Mouse (Mus musculus) frontal cortex, adult (tissue): ENCODE results near the gene Rgs6.

Experiments
- ATAC-seq: cut with Nextera tagmentation; 2 replicates; pipeline ENCODE4 v1.9.2; 2017; ENCODE audit warnings: mild to moderate bottlenecking, moderate library complexity, mixed read lengths; ENCODE audit not compliant: low TSS enrichment

The Rgs6 gene

DNA sequence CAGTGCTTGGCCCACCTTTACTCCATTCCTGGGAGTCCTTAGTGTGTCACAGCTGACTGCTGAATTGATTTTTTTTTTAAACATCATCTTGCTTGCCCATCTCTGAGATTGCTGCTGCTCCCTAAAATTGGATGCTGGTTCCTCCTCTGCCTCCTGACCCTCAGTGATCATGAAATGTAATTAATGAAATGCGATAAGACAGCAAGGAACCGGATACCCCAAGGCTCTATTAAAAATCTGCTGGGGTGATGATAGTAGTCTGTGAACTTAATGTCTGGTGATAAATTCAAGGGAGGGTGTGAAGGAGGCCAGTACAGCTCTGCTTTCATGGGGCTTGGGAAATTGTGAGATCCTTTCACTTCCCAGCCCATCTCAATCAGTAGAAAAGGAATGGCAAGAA lies 489.4 kb downstream of the Rgs6 start:
- no peak for ATAC-seq

DNA sequence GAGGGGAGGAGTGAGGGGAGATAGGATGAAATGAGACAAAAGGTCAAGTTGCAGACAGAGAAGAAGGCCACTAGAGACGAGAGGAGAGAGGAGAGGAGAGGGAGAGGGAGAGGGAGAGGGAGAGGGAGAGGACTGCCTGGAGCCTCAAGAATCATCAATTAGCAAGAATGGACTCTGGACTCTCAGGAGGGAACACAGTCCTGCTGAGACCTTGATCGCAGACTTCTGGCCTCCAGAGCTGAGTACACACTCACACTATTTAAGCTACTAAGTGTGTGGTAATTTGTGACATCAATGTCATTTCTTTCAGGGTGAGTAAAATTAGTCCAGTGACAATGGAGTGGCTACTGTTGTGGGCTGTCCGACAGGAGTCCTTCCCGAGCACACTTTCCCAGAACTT lies 495.3 kb downstream of the Rgs6 start:
- no peak for ATAC-seq

GRCm38 (mm10) chr12:83084614-83085013 lies 496.5 kb downstream of the Rgs6 start:
- no peak for ATAC-seq

DNA sequence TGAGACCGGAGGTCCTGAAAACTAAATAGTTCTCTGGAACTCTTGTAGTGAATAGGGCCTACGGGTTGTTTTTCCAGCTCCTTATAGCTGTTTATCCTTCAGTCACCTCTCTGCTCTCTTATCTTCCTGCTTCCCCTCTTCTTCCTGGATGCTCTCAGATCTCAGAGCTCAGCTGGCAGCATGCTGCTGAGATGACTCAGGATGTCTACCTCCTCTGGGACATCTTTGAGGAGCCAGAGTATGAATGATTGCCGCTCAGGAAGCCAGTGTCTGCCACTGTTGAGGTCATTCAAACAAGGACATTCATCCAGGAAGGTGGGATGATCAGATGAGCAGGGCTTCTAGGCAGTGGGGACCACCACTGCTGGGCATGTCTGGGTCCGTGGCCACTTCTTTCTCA lies 498.9 kb downstream of the Rgs6 start:
- ATAC-seq = peak; percentile 64; the same call in 1 of the 2 replicates

DNA sequence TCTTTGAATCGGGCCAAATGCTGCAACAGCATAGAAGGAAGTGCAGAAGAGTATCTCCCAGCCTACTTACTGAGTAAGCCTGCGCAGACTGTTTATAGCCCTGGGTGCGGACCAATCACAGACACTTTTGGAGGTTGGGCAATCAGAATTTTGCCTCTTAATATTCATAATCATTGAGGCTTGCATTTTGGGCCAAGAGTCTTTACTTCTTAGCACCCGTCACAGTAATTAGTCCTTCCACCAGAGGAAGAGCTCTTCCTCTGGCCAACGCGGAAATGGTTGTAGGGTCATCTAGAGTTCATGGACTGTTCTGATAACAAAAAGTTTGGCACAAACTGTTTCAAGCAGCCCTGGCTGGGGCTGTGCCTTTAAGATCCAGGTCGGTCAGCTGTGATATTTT lies 499.5 kb downstream of the Rgs6 start:
- no peak for ATAC-seq

DNA sequence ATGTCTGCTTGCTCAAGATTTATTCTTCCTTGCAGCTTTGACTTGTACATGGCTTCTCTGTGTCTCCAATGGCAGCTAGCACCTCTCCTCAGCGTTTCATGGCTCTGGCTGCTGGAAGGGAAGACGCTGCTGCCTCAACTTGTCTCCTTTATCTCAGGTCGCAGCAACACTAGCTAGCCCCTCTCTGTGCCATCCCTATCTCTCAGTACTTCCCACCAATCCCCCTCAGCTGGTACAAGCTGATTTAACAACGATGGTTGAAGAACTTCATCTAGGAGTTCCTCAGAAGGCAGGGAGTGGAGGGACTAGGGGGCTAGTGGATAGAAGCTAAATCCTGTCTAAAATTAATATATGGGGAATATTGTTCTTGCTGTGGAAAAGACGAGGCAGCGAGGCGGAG lies 503.9 kb downstream of the Rgs6 start:
- ATAC-seq = no peak

GRCm38 (mm10) chr12:83097787-83098186 lies 509.7 kb downstream of the Rgs6 start:
- ATAC-seq = no peak

DNA sequence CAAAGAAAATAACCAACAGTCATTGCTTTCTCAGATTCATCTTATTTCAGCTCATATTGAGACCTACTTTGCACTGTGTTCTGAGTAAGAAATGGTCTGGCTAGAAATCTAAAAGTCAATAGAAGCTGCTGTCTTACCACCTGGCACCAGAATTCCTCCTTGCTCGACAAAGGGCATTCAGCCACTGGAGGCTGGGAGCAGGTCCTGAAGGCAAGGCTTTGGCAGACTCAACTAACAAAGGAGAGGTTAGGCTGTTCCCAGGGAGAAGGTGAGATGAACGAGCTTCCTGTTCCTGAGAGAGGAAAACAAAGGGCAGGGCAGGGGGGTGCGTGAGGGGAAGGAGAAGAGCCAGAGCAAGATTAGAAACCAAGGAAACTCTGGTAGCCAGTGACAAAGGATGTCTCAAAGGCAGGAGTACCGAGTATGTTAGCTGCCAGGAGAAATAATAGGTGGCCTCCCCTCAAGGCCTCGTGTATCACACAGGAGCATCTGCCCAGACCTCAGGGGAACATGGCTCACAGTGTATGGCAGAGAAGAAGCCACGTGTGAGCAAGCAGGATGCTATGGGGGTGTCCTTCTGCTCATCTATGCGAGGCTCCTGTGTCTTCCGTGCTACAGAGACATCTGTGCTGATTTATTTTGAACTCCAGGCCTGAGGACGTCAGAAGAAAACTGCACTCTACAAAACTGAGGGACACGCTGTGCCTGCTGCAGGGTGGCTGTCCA lies 510.7 kb downstream of the Rgs6 start:
- peak; percentile 89 for ATAC-seq

DNA sequence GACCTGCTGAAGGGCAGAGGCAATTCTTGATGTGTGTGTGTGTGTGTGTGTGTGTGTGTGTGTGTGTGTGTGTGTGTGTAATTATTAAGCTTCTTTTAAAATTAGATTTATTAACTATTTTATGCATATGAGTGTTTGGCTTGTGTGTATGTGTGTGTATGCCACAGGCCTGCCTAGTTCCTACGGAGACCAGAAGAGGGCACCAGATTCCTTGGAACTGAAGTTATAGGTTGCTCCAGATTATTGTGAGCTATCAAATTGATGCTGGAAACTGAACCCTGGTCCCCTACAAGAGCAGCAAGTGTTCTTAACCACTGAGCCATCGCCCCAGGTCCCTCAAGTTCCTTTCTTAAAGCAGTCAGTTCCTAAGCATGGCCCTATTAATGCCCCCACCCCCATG lies 511.8 kb downstream of the Rgs6 start:
- no peak for ATAC-seq

GRCm38 (mm10) chr12:83100413-83100812 lies 512.3 kb downstream of the Rgs6 start:
- no peak for ATAC-seq

GRCm38 (mm10) chr12:83100848-83101247 lies 512.8 kb downstream of the Rgs6 start:
- ATAC-seq = no peak

- no peak for ATAC-seq
Measured at GRCm38 (mm10) chr12:83105514-83106119, 517.5 kb downstream of the Rgs6 start.

GRCm38 (mm10) chr12:83106120-83106517 lies 518.0 kb downstream of the Rgs6 start:
- ATAC-seq = no peak

- ATAC-seq = no peak
Measured at GRCm38 (mm10) chr12:83109486-83109885, 521.4 kb downstream of the Rgs6 start.

GRCm38 (mm10) chr12:83109891-83110630 lies 522.0 kb downstream of the Rgs6 start:
- 0 out of 2 replicates have a peak, but pooled peaks have one; percentile 31 for ATAC-seq

GRCm38 (mm10) chr12:83110711-83111110 lies 522.6 kb downstream of the Rgs6 start:
- no peak for ATAC-seq

DNA sequence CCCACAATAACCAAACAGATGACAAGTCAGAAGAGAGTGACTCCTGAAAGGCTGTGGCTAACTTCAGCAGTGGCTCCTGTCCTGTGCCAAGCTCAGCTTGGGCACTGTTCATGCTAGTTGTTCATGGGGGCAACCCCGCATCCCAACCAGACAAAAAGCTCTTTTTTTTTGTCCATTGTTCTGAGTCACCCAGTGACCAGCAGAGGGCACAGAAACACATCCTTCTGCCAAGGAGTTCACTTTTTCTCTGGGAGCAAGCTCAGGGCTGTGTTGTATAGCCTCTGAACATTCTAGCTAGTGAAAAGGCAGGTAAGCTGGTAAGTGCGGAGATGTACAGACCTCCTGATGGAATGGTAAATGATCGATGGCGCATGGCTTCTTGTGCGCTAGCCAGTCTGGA lies 524.2 kb downstream of the Rgs6 start:
- no peak for ATAC-seq

DNA sequence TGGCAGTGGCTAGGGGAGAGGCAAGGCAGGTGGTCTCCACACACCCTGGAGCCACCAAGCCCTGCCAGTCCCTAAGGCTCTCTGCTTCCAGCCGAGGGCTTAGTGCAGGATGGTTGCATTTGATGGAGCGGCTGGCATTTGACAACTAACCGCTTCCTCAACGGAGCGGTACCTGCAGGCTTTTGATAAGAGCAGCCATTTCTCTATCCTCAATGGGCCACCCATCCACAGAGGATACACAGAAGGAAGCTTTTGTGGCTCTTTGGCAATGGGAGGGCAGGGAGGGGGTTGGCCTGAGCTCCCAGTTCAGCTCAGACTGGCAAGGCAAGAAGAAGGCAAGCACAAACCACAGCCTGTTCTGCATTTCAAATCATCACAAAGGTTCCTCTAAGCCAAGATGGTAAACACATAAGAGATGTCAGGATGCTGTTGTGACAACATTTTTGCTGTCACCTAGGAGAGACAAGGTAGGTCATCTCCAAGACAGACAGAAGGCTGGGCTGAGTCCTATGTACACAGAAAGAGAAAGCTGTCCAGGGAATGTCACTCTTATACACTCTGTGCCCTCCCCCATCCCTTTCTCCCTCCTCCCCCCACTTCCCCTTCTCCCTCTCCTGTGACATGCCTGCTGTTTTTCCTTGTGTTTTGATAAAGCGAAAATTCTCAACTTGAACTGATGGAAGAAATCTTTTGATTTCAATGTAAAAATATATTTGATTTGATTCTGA lies 525.0 kb downstream of the Rgs6 start:
- no peak for ATAC-seq

DNA sequence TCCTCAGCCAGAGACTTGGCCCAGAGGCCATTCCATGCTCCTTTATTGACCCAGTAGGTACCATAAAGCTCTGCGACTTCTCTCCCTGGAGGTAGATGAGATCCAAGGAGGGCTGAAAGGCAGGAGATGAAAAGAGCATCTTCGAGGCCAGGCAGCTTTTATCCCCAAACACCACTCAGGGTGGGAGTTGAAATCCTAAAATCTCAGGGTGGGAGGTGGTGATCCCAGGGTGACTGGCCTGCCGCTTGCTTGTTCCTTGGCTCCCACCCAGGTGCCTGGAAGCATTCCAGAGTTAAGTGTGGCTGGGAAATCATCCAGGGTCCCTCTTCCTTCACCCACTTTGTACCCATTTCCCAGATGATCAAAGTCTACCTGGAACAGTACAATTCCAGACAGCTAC lies 525.9 kb downstream of the Rgs6 start:
- ATAC-seq = no peak

- no peak for ATAC-seq
Measured at GRCm38 (mm10) chr12:83114396-83115053, 526.4 kb downstream of the Rgs6 start.

- ATAC-seq = no peak
Measured at GRCm38 (mm10) chr12:83124111-83124510, 536.0 kb downstream of the Rgs6 start.

DNA sequence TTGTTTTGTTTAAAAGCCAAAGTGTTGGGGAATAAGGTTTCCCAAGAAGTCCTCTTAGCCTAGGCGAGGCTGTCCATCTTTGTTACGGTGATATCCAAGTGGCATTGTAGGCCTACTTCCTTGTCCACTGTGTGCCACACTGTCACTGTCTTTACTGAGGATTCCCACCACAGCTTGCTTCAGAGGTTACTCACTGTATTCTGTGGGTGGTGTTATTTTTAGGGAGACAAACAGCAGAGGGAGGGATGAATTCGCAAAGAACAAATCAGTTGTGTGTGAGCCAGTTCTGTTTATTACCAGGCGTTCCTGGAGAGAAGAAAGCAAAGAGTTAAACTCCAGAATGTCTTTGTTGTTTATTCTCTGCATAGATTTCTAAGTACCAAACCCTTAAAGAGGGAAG lies 537.2 kb downstream of the Rgs6 start:
- peak; percentile 83 for ATAC-seq
